Mouse (Mus musculus) frontal cortex, postnatal 36 days (tissue): ENCODE data around the gene Plcg1.

Source experiments
- DNase-seq, 2 experiments: peaks; one replicate each; pipeline ENCODE4 v3.0.0; 2022; ENCODE audit warnings: low spot score in 2 of 2

Gene Plcg1

GRCm38 (mm10) chr2:160731117-160731838 is at the start of gene Plcg1:
Plcg1 (plus strand) TSS chr2:160731300.
- peak; percentile 91 to 94 for DNase-seq

GRCm38 (mm10) chr2:160700271-160700670 is 30.8 kb upstream of the Plcg1 start:
- no peak for DNase-seq

- no peak for DNase-seq
These were observed 29.5 kb upstream of the Plcg1 start for GRCm38 (mm10) chr2:160701603-160702002.

- DNase-seq, result no peak
These were observed 28.3 kb upstream of the Plcg1 start for GRCm38 (mm10) chr2:160702824-160703223.

- DNase-seq, result no peak
These were observed 23.4 kb upstream of the Plcg1 start for GRCm38 (mm10) chr2:160707673-160708072.

GRCm38 (mm10) chr2:160715463-160716030 is 15.6 kb upstream of the Plcg1 start:
- DNase-seq, result no peak

GRCm38 (mm10) chr2:160717269-160717668 is 13.8 kb upstream of the Plcg1 start:
- DNase-seq, result no peak

GRCm38 (mm10) chr2:160718811-160719210 is 12.3 kb upstream of the Plcg1 start:
- no peak for DNase-seq

GRCm38 (mm10) chr2:160722714-160723113 is 8.4 kb upstream of the Plcg1 start:
- no peak for DNase-seq

- no peak for DNase-seq
These were observed 7.3 kb upstream of the Plcg1 start for GRCm38 (mm10) chr2:160723613-160724375.

- DNase-seq, result no peak
These were observed 6.6 kb upstream of the Plcg1 start for GRCm38 (mm10) chr2:160724536-160724935.

- no peak for DNase-seq
These were observed 4.9 kb upstream of the Plcg1 start for GRCm38 (mm10) chr2:160725877-160726864.

- DNase-seq, result peak; percentile 54 to 73
These were observed 2.1 kb upstream of the Plcg1 start for GRCm38 (mm10) chr2:160728972-160729371.

GRCm38 (mm10) chr2:160729436-160729835 is 1.7 kb upstream of the Plcg1 start:
- no peak for DNase-seq

GRCm38 (mm10) chr2:160729851-160730796 is 976 bp upstream of the Plcg1 start:
- DNase-seq, result no peak

GRCm38 (mm10) chr2:160730797-160731116 is 343 bp upstream of the Plcg1 start:
- DNase-seq, result no peak

GRCm38 (mm10) chr2:160731839-160732261 is 750 bp downstream of the Plcg1 start:
- DNase-seq, result peak; percentile 40 to 51

GRCm38 (mm10) chr2:160732420-160732995 is 1.4 kb downstream of the Plcg1 start:
- DNase-seq, result no peak

- no peak for DNase-seq
These were observed 2.0 kb downstream of the Plcg1 start for GRCm38 (mm10) chr2:160733131-160733531.

GRCm38 (mm10) chr2:160734331-160734730 is 3.2 kb downstream of the Plcg1 start:
- no peak for DNase-seq
